Mouse (Mus musculus) large intestine, adult 2 months (tissue): ENCODE results near the gene Edil3. TPM values are rescaled to one million over a fixed set of nuclear protein-coding genes. Genes with fewer than 3 reads are reported as not detected.

ENCODE experiments used
- DNase-seq: peaks from one replicate; pipeline ENCODE4 v3.0.0-alpha.2; 2012; ENCODE audit warnings: low read depth, low spot score
- WGBS: fragments of 180-500 bp; shearing (Covaris S2); methylation state at CpG from one replicate; pipeline ENCODE4 v1.1.7; 2018; 5-methylcytosine and 5-hydroxymethylcytosine counted together
- polyA plus RNA-seq: library from polyadenylated mRNA; depleted of rRNA; stranded (reverse); fragments of >200 nt; gene quantifications from 2 replicates; pipeline ENCODE4 v1.2.3, GENCODE M21; 2012

Gene Edil3
- polyA plus RNA-seq, 1 experiment = 0.42 TPM

GRCm38 (mm10) chr13:89175154-89175553 is 353.9 kb downstream of the Edil3 start:
- WGBS = 38% methylated on average over 2 of the region's 2 CpGs
- no peak for DNase-seq

DNA sequence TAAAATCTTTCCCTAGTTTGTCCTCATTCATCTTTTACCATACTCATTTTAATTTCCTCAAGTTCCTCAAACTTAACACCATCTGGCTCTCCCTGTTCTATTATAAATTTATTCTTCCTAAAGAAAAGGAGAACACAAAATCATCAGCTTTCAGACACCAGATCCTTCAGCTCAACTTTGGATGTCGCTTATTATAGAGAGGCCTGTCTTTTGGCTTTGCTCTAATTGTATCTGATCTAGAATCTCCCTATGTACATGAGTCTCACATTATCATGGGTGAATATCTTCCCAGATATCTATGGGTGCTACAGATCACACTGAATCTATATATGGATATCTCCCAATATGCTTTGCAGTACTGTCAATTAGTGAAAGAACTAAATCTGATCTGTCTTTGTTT is 367.8 kb downstream of the Edil3 start:
- no peak for DNase-seq
- WGBS = 94% methylated on average over 1 of the region's 1 CpGs

GRCm38 (mm10) chr13:89197019-89197418 is 375.7 kb downstream of the Edil3 start:
- 53% methylated on average over 2 of the region's 2 CpGs for WGBS
- no peak for DNase-seq

- WGBS = 54% methylated on average over 2 of the region's 2 CpGs
- DNase-seq = no peak
Measured at GRCm38 (mm10) chr13:89199275-89199674, 378.0 kb downstream of the Edil3 start.

- WGBS = 94% methylated on average over 1 of the region's 1 CpGs
- no peak for DNase-seq
Measured at GRCm38 (mm10) chr13:89238104-89238503, 416.8 kb downstream of the Edil3 start.

- 74% methylated on average over 4 of the region's 4 CpGs for WGBS
- no peak for DNase-seq
Measured at GRCm38 (mm10) chr13:89253990-89254642, 432.8 kb downstream of the Edil3 start.

- WGBS = 70% methylated on average over 1 of the region's 1 CpGs
Measured at GRCm38 (mm10) chr13:89256906-89257305, 435.6 kb downstream of the Edil3 start.

GRCm38 (mm10) chr13:89286696-89287305 is 465.5 kb downstream of the Edil3 start:
- WGBS = 69% methylated on average over 5 of the region's 5 CpGs
- no peak for DNase-seq

More at GRCm38 (mm10) chr13:89256906-89257305, 435.6 kb downstream of the Edil3 start:
- DNase-seq = no peak

DNA sequence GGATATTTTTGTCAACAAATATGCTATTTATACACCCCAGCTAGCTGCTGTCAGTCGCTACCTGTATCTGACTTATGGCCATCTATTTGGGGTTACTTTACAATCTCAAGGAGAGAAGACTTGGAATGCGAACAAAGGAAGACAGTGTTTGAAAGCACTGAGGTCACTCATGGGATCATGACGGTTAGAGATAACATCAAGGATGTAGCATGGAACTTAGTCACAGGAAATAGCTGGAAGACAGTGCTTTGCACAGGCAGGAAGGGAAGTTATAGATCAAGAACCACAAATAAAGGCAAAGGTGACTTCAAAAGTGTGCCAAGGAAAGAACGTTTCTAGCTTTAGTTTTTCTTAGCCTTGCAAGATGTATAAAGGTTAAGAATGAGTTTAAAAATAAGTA is 466.9 kb downstream of the Edil3 start:
- DNase-seq = no peak
- WGBS = 32% methylated on average over 4 of the region's 4 CpGs

DNA sequence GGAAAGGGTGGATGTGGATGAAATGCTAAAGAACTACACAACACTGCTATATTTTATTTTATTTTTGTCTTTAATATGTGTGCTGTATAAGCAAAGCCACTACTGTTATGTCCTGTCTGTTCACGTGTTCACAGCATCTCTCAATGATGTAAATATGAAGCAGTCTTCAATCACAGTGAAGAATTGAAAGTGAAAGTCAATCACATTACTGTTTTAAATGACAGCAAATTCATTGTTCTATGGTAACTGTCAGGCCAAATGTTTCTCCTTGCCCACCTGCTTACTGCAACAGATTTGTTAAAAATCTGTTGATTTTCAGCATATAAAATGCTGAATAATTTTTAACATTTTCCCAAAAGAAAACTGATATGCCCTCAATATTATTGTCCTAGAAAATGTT is 499.9 kb downstream of the Edil3 start:
- 49% methylated on average over 1 of the region's 1 CpGs for WGBS
- DNase-seq = no peak

DNA sequence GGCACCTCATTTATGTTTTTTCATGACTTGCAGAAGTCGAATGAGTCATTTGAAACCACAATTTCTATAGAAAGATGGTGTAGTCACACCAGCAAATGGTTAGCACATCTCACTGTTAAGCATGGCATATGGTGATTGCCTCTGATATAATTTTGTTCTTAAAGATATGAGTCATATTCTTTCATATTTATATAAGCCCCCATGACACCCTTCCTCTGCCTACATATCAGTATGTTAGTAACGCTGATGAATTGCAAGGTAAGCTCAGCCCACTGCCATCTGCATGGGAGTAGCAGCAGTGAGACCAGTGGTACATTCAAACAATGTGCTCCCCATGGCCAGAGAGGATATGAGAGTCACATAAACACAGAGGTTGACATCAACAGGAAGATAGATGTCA is 503.0 kb downstream of the Edil3 start:
- DNase-seq = no peak
- WGBS = 75% methylated on average over 2 of the region's 2 CpGs

- DNase-seq = no peak
- 82% methylated on average over 1 of the region's 1 CpGs for WGBS
Measured at GRCm38 (mm10) chr13:89334494-89334893, 513.2 kb downstream of the Edil3 start.

GRCm38 (mm10) chr13:89335908-89336579 is 514.8 kb downstream of the Edil3 start:
- DNase-seq = no peak
- 33% methylated on average over 7 of the region's 7 CpGs for whole genome bisulfite sequencing

- no peak for DNase-seq
- 48% methylated on average over 4 of the region's 4 CpGs for WGBS
Measured at GRCm38 (mm10) chr13:89339055-89339454, 517.8 kb downstream of the Edil3 start.

DNA sequence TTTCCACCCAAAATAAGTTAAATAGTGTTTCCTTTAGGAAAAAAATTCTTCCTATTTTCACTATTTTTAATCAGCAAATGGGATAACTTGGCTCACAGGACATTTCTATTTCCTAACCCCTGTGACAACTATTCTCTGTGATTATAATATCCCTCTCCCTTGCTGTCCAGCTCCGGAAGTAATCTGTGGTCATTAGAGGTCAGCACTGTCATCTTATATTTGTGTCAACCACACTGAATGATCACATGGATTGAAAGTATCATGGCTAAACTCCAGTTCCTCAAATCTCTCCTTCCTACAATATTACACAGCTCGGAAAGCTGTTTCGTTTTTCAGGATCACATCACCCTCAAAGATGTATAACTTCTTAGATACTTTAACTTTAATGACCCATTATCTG is 518.5 kb downstream of the Edil3 start:
- DNase-seq = no peak
- WGBS = 87% methylated on average over 3 of the region's 3 CpGs

DNA sequence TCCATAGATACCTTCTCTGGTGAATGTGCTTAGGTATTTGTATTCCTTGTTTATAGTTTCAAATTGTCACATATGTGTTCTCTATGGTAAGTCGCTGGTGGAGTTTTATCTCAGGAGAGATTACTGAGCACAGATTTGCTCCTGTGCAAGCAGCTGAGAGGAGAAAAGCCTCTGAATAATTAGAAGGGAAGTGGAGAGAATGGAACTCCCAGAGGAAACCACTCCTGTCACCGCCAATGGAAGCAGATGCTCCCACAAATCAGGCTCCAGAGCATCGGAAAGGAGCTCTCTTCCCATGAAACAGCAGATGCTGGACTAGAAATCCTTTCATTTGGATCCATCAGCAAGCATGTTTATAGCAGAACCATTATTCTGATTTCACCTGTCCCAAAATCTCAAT is 534.0 kb downstream of the Edil3 start:
- 61% methylated on average over 3 of the region's 3 CpGs for WGBS
- DNase-seq = no peak

DNA sequence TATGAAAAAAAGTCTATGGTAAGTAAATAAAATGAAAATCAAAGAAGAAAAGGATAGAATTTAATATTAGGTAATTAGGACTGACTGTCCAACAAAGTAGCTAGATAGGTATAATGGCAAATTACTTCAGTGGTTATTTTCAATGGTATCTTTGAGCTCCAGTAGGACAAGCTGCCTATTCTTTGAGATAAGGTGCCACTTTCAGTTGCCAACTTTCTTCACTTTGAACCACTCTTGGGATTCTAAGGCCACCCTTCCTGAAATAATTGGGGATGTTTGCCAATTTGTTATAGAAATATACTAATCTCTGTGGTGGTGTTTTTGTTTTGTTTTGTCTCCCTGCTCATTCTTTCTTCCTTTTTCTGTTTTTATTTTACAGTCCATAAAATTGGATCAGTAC is 537.1 kb downstream of the Edil3 start:
- DNase-seq = no peak

- no peak for DNase-seq
- 73% methylated on average over 4 of the region's 4 CpGs for WGBS
Measured at GRCm38 (mm10) chr13:89362274-89362673, 541.0 kb downstream of the Edil3 start.

GRCm38 (mm10) chr13:89371253-89371652 is 550.0 kb downstream of the Edil3 start:
- no peak for DNase-seq

GRCm38 (mm10) chr13:89371656-89372240 is 550.5 kb downstream of the Edil3 start:
- 76% methylated on average over 5 of the region's 5 CpGs for WGBS
- DNase-seq = no peak
